Mouse (Mus musculus) spleen, postnatal 10 days (tissue): ENCODE data around the gene Esrrg.

Experiments used
- DNase-seq, 2 experiments: peaks; one replicate each; pipeline ENCODE4 v3.0.0; 2021 to 2022; ENCODE audit warnings: low spot score in 2 of 2

The Esrrg gene

GRCm38 (mm10) chr1:187770234-187770633 lies 161.6 kb downstream of the Esrrg start:
- DNase-seq, result no peak

DNA sequence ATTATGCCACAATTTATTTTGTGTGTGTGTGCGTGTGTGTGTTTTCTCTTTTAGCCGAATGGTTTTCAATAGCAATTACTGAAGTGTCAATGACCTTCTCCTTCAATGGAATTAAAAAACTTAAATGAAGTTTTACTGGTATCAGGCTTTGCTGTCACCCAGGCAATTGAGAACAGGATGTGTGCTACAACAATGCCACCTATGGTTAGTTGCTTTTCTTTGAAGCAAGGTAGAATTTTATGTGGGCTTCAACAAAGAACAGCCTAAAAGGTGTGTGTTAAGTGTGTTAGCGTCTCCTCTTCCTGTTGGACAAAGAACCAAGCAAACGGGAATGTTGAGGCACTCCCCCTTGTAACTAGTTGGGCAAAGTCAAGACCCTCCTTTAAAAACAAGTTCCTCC lies 162.5 kb downstream of the Esrrg start:
- no peak for DNase-seq

DNA sequence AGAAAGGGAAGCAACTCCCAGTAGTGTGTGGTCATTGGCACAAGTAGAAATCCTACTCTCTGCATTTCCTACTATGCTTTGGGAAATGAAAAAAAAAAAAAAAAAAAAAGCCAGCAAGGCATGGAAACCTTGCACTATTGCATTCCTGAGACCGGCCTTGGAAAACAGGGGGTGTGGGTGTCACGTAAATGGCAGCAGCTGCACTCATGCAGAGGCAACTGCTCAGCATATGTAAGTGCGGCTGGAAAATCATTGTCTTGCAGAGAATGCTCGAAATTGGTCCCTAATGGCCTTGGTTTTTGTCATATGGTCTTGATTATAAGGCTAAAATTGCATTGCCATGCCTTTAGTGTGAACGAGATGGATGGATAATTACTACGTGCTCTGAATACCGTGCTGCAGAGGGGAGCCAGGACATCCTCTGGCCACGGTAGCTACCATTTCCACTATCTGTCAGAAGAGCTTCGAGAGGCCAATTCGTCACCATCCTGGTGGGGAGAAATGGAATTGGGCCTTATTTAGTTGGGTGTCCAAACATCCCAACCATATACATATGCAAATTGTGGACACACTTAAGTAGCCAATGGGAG lies 171.1 kb downstream of the Esrrg start:
- DNase-seq, result no peak

GRCm38 (mm10) chr1:187785226-187785625 lies 176.6 kb downstream of the Esrrg start:
- DNase-seq, result no peak

- DNase-seq, result no peak
These were observed 178.7 kb downstream of the Esrrg start for GRCm38 (mm10) chr1:187787055-187788016.

DNA sequence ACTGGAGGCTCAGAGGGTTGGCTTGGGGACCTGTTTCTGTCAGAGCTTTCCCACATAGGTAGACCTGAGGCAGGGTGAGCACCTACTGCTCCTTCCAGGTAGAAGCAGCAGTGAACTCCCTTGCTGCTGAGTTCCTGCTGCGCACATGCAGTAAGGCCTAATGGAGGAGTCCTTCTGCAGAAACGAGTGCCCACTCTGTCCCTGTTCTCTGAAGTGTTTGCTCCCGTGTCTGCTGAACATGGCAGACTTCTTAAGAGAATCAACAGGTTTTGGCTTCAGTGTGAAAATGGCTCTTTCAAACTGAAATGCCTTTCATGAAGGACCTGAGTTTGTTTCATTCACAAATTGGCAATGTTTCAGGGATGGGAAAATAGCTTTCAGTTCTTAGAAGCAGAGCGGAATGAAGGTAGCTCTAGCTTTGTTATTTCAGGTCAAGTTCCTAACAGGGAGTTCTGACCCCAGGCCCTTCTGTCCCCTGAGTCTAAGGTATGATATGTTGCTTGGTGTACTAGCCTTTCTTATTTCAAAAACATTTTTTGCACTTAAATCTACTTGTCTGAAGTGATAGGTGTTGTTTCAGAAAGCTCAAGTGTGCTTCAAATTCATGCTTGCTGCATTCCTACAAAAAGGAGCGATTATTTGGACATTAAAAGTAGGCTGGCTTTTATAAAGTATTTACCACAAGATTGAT lies 185.8 kb downstream of the Esrrg start:
- no peak for DNase-seq

- DNase-seq, result no peak
These were observed 187.0 kb downstream of the Esrrg start for GRCm38 (mm10) chr1:187795551-187795950.

- DNase-seq, result no peak
These were observed 190.7 kb downstream of the Esrrg start for GRCm38 (mm10) chr1:187799300-187799699.

DNA sequence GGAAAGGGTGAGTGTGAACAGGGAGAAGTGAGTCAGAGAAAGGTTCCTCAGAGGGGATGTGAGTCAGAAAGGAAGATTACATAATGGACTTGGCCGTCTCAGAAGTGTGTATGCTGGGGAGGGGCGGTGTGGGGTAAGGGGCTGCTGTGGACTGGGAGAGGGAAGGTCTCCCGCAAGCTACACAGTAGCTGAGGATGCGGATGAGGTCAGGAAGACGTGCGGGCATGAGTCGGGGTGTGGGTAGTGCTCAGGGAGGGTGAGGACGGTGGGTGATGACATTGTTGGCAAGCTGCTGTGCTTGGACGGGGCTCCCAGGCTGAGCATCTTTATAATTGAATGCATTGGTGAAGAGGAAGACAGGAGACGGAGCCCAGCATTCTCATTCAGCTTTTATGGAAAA lies 192.2 kb downstream of the Esrrg start:
- DNase-seq, result no peak

- DNase-seq, result no peak
These were observed 195.0 kb downstream of the Esrrg start for GRCm38 (mm10) chr1:187803566-187803965.

DNA sequence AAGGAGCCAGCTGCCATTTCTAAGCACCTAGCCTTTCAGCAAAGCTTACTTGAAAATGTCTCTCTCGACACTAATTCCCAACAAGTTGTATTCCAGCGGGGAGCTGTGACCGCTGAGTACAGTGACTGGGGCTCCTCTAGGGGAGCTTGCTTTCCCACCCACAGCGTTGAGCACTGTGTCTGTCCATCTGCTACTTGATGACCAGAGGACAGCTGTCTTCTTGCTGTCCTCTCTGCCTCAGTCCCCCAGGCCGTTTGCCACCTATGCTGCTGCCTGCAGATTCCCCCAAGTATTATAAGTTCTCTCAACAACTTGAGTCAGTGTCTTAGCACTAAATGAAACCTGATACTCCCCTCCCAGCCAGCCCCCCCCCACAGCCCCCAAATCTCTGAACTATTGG lies 195.4 kb downstream of the Esrrg start:
- no peak for DNase-seq

- DNase-seq, result no peak
These were observed 196.4 kb downstream of the Esrrg start for GRCm38 (mm10) chr1:187805001-187805400.

DNA sequence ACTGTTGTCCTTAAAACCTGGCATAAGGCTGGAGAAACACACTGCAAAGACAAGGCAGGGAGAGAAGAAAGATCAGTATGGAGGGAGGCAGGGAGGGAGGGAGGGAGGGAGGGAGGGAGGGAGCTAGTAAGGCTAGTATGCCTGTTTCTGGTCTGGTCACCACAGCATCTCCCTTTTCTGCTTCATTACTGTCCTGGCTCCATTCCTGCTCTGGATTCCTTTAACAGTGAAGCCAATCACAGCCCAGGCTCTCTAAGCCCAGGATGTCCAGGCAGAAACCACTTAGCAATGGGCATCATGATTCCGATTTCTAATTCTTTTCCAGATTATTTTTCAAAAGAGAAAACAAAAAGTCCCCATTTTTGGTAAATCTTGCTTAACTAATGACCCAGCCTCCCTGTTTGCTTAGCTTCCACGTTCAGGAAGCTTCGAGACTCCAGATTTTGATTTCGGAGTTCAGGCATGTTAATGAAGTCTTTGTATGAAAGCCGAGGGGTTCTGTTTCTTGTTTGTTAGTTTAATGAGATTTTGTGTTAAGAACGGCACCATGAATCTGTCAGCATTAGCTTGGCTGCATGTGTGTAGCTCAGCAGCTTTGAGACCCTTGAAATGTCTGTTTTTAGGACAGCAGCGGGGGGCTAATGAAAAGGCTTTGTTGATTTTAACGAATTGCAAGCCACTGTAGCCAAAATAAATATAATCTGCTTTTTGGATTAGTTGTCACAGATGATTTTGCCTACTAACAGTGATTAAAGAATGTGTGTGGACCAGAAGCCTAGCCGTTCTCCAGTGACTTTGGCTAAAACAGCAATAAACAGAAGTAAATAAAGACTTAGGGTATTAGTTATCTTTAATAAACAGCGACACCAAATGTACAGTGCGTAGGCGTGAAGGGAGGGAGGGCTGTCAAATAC lies 199.1 kb downstream of the Esrrg start:
- no peak for DNase-seq

- no peak for DNase-seq
These were observed 199.9 kb downstream of the Esrrg start for GRCm38 (mm10) chr1:187808391-187808922.

- DNase-seq, result no peak
These were observed 201.0 kb downstream of the Esrrg start for GRCm38 (mm10) chr1:187809546-187809945.

- DNase-seq, result no peak
These were observed 210.8 kb downstream of the Esrrg start for GRCm38 (mm10) chr1:187819406-187819805.

DNA sequence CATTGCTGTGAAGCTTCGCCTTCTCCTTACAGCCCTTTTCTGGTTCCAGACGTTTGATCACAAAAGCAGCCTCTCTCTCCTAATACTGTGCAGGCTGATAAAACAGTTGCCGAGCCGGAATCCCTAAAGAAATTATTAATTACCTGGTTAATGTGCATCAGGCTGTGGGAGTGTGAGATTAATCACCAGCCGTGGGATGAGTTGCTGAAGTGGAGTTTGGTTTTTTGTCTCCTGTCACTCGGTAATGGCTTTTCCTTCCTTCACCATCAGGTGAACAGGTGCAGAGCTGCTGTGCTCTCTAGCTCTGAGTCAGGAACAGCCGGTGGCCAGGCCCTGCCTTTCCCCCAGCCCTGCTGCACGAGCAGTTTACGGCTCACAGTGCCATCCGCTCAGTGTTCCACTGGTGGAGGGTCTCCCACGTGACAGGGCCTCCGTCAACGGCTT lies 212.8 kb downstream of the Esrrg start:
- no peak for DNase-seq

- DNase-seq, result no peak
These were observed 214.8 kb downstream of the Esrrg start for GRCm38 (mm10) chr1:187823351-187823750.

GRCm38 (mm10) chr1:187825421-187826097 lies 217.0 kb downstream of the Esrrg start:
- DNase-seq, result no peak

DNA sequence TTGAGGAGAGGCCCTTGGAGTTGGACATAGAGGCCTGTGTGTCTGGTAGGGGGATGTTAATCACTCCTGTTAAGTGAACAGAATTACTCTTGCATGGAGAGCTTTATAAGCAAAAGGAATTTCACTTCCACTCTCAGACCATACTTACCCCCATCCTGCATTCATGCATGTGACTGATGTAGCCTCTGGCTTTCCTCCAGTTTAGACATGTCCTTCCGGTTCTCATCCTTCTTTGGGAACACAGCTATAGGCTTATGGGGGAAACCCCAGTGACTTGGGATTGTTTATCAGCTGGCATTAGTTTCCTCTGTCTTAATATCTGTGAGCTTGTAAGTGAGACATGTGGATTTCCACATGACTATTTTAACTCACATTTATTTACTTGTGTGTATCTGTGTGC lies 217.5 kb downstream of the Esrrg start:
- DNase-seq, result no peak

- DNase-seq, result no peak
These were observed 218.3 kb downstream of the Esrrg start for GRCm38 (mm10) chr1:187826869-187827268.
